Mouse (Mus musculus): ENCODE results near the gene Atp2a3.

- TF ChIP-seq POLR2A (IDR thresholded peaks at IDR 0.05; ENCODE audit: insufficient read length, low read depth) (no peak), USF1 (IDR thresholded peaks at IDR 0.05; ENCODE audit: low read depth) (no peak), MYOG (IDR thresholded peaks at IDR 0.05; ENCODE audit: control insufficient read depth in 1 of 3, insufficient read depth in 1 of 3, insufficient read length in 2 of 3, low read depth in 2 of 3) (no peak), SRF (IDR thresholded peaks at IDR 0.05; ENCODE audit: control insufficient read depth, insufficient read length, low read depth) (no peak), E2F4 (IDR thresholded peaks at IDR 0.05; ENCODE audit: insufficient read depth) (no peak), CEBPB (IDR thresholded peaks at IDR 0.05; ENCODE audit: insufficient read depth, poor library complexity, severe bottlenecking) (no peak), MYOD1 (IDR thresholded peaks at IDR 0.05; ENCODE audit: control insufficient read depth in 1 of 3, insufficient read length in 2 of 3, low read depth in 2 of 3) (no peak)
Observed at GRCm38 (mm10) chr11:72957318-72957717, 3.7 kb upstream of the Atp2a3 start.

All from myocyte (in vitro differentiated cells).